Mouse (Mus musculus) liver, embryonic 16.5 days (tissue): ENCODE measurements around the gene Erich6. TPM values are rescaled to one million over a fixed set of nuclear protein-coding genes. Genes with fewer than 3 reads are reported as not detected.
A peak's percentile ranks its signal among the peaks of the same experiment; 100 is the strongest.
"Not testable (repeated sequence)": the region's sequence is repeated elsewhere in the genome, so short reads cannot be mapped to it uniquely, and the experiment has no call there.

Source experiments
- ATAC-seq: fragments of 200-750 bp; cut with Nextera tagmentation; 2 replicates; pipeline ENCODE4 v1.8.0; 2017; ENCODE audit warnings: low read depth, mild to moderate bottlenecking, moderate number of reproducible peaks, moderate library complexity
- H3K27ac ChIP-seq: fragments of 300-500 bp; sonication (generic); 2 replicates; pipeline ENCODE4 v1.5.1; 2014; ENCODE audit warnings: mild to moderate bottlenecking, low read length
- H3K27me3 ChIP-seq: fragments of 300-500 bp; sonication (generic); 2 replicates; pipeline ENCODE4 v1.6.1; 2014; ENCODE audit warnings: low read depth, low read length, mixed read lengths; ENCODE audit not compliant: control insufficient read depth, insufficient read depth
- H3K36me3 ChIP-seq: fragments of 300-500 bp; sonication (generic); 2 replicates; pipeline ENCODE4 v1.6.1; 2014; ENCODE audit warnings: mild to moderate bottlenecking; ENCODE audit not compliant: control insufficient read depth, insufficient read depth
- H3K4me1 ChIP-seq: fragments of 300-500 bp; sonication (generic); 2 replicates; pipeline ENCODE4 v1.6.1; 2014; ENCODE audit warnings: low read depth, low read length, mixed read lengths; ENCODE audit not compliant: control insufficient read depth
- H3K4me2 ChIP-seq: fragments of 300-500 bp; sonication (generic); 2 replicates; pipeline ENCODE4 v1.6.1; 2014; ENCODE audit warnings: low read depth, low read length, mixed read lengths
- H3K4me3 ChIP-seq: fragments of 300-500 bp; sonication (generic); 2 replicates; pipeline ENCODE4 v1.5.1; 2014; ENCODE audit warnings: low read depth, mild to moderate bottlenecking, low read length
- H3K9ac ChIP-seq: fragments of 300-500 bp; sonication (generic); 2 replicates; pipeline ENCODE4 v1.6.1; 2014; ENCODE audit warnings: low read depth, low read length
- H3K9me3 ChIP-seq: fragments of 300-500 bp; sonication (generic); replicated peaks from 2 replicates; pipeline ENCODE4 v1.6.1; 2016; ENCODE audit warnings: low read length; ENCODE audit not compliant: control insufficient read depth
- WGBS: fragments of 180-500 bp; shearing (Covaris S2); extraction: QIAGEN DNeasy Blood & Tissue Kit; methylation state at CpG from one replicate; pipeline ENCODE4 v1.1.7; 2014; ENCODE audit not compliant: insufficient replicate concordance; 5-methylcytosine and 5-hydroxymethylcytosine counted together
- polyA plus RNA-seq: library from polyadenylated mRNA; unstranded; fragments of >200 nt; fragmentation: Nextera tagmentation; extraction: Ambion mirVana; gene quantifications from 2 replicates; pipeline ENCODE4 v1.2.1, GENCODE M21; 2015

Gene Erich6
- polyA plus RNA-seq, 1 experiment from 2014 or later: not detected

DNA sequence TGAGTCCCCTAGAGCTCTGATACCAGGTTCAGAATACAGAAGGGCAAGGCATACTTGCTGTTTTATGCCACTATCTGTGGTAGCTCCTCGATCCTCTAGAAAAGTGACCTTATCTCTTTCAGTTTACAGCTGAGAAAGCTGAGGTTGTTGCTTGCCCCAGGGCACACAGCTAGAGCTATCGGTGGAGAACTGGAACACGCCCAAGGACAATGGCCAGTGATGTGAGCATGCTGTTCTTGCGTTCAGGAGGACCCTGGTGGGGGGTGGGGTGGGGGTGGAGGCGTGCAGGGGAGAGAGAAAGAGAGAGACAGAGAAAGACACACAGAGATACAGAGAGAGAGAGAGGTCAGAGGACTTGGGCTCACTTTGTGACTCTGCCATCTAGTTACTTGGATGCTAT lies 27.0 kb downstream of the Erich6 start:
- Histone ChIP-seq H3K36me3 (no peaks in the 10 kb centered on the region), H3K9me3 (no peaks in the 10 kb centered on the region), H3K4me3 (no peak overlapping the region), H3K4me1 (no peaks in the 10 kb centered on the region), H3K27me3 (no peaks in the 10 kb centered on the region), H3K9ac (no peak overlapping the region), H3K4me2 (no peak overlapping the region), H3K27ac (no peak overlapping the region)
- WGBS: 64% methylated on average over 5 of the region's 5 CpGs
- no peak for ATAC-seq

DNA sequence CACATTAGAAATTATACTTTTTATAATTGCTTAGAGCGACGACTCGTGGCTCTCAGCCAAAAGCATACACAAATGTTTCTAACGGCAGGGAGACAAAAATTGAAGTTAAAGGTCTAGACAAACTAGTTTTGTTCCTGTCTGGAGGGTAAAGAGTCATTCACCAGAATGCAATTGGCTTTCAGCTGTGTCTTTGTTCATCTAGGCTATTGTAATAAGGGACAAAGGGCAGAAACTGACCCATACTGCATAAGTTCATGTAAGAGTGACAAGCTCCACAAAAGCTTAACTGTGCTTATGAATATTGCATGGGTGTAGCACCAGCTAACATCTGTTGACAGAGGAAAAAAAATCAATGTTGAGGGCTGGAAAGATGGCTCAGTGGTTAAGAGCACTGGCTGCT lies 28.5 kb downstream of the Erich6 start:
- Histone ChIP-seq H3K4me2 (no peak overlapping the region), H3K27ac (no peak overlapping the region), H3K9ac (no peak overlapping the region), H3K36me3 (no peaks in the 10 kb centered on the region), H3K27me3 (no peaks in the 10 kb centered on the region), H3K9me3 (no peaks in the 10 kb centered on the region), H3K4me1 (no peaks in the 10 kb centered on the region), H3K4me3 (no peak overlapping the region)
- WGBS: 76% methylated on average over 4 of the region's 4 CpGs
- no peak for ATAC-seq

- Histone ChIP-seq H3K9ac (no peak overlapping the region), H3K27ac (no peak overlapping the region), H3K9me3 (no peaks in the 10 kb centered on the region), H3K4me2 (no peak overlapping the region), H3K36me3 (peaks cover 13% of the 10 kb centered on the region), H3K27me3 (no peaks in the 10 kb centered on the region), H3K4me1 (no peaks in the 10 kb centered on the region), H3K4me3 (no peak overlapping the region)
- 73% methylated on average over 5 of the region's 5 CpGs for WGBS
- ATAC-seq: no peak
These were observed 43.4 kb downstream of the Erich6 start for GRCm38 (mm10) chr3:58593623-58594022.

GRCm38 (mm10) chr3:58592666-58593065 lies 44.3 kb downstream of the Erich6 start:
- not testable (repeated sequence) for H3K4me2 ChIP-seq, H3K27ac ChIP-seq, ATAC-seq, H3K4me1 ChIP-seq, H3K9ac ChIP-seq, H3K9me3 ChIP-seq, H3K4me3 ChIP-seq, H3K27me3 ChIP-seq
- WGBS: 90% methylated on average over 7 of the region's 7 CpGs
- H3K36me3 ChIP-seq: peaks cover 14% of the 10 kb centered on the region

GRCm38 (mm10) chr3:58590544-58590943 lies 46.5 kb downstream of the Erich6 start:
- H3K9ac ChIP-seq, H3K4me3 ChIP-seq, H3K27me3 ChIP-seq, H3K27ac ChIP-seq, H3K4me1 ChIP-seq, H3K9me3 ChIP-seq, H3K4me2 ChIP-seq, ATAC-seq: not testable (repeated sequence)
- WGBS: 79% methylated on average over 4 of the region's 4 CpGs
- peaks cover 14% of the 10 kb centered on the region for H3K36me3 ChIP-seq

DNA sequence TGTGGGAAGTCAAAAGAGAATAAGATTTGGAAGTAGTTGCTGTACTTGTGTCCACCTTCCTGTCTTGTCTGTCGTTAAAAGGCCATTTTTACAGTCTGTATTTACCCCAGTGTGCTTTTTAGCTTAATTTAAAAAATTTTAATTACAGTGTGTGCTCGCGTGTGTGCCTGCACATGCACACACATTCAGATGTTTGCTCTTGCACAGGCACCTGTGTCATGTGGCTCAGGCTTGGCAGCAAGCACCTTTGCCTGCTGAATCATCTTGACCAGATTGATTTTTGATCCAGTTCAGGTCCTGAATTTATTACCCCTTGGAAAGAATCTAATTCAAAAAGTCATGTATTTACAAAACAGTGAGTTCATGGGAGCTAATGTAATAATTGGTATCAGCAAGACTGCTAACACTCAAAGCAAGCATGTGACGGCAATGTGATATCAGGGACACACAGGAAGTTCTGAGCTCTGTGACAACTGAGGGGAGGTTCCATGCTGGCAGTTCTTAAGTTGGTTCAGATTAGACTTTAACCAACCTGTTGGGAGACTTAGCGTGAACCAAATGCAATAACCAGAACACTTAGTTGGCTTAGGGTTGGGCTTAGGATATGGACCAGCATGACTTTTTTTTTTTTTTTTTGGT lies 54.1 kb downstream of the Erich6 start:
- Histone ChIP-seq H3K9me3 (no peaks in the 10 kb centered on the region), H3K4me3 (no peak overlapping the region), H3K27ac (no peak overlapping the region), H3K36me3 (peaks cover 9% of the 10 kb centered on the region; the same call in 1 of the 2 replicates), H3K9ac (no peak overlapping the region), H3K4me2 (0 out of 2 replicates have a peak overlapping the region, but pooled peaks have one; percentile 8), H3K4me1 (peaks cover 21% of the 10 kb centered on the region), H3K27me3 (no peaks in the 10 kb centered on the region)
- ATAC-seq: peak; percentile 61
- WGBS: 46% methylated on average over 5 of the region's 5 CpGs

DNA sequence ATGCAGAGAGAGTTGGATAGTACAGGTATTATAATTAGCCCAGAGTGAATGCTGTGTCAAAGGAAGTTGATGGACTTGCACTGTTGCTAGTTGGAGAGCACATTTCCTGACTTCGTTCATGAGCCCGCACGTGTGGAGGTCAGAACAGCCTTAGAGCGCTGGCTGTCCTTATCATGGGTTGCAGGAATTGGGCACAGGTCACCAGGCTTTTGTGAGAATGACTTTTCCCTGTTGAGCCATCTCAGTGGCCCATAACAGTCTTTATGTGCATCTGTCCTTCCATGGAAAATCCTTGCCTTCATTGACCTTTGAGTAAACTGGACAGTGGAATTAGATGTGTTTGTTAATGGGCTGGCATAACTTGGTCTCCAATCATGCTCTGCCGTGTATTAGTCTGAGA lies 54.7 kb downstream of the Erich6 start:
- H3K27me3 ChIP-seq: no peaks in the 10 kb centered on the region
- H3K4me3 ChIP-seq: no peak overlapping the region
- 29% methylated on average over 5 of the region's 5 CpGs for WGBS
- H3K9ac ChIP-seq: no peak overlapping the region
- no peaks in the 10 kb centered on the region for H3K9me3 ChIP-seq
- no peak for ATAC-seq
- peaks cover 9% of the 10 kb centered on the region; the same call in 1 of the 2 replicates for H3K36me3 ChIP-seq
- H3K4me2 ChIP-seq: no peak overlapping the region
- H3K4me1 ChIP-seq: peaks cover 21% of the 10 kb centered on the region
- no peak overlapping the region for H3K27ac ChIP-seq

- Histone ChIP-seq H3K9me3 (no peaks in the 10 kb centered on the region), H3K27me3 (no peaks in the 10 kb centered on the region), H3K9ac (no peak overlapping the region), H3K4me3 (no peak overlapping the region), H3K36me3 (peaks cover 9% of the 10 kb centered on the region; the same call in 1 of the 2 replicates), H3K4me2 (no peak overlapping the region), H3K4me1 (peaks cover 21% of the 10 kb centered on the region), H3K27ac (no peak overlapping the region)
- 66% methylated on average over 4 of the region's 4 CpGs for WGBS
- ATAC-seq: no peak
These were observed 55.5 kb downstream of the Erich6 start for GRCm38 (mm10) chr3:58581530-58581929.

DNA sequence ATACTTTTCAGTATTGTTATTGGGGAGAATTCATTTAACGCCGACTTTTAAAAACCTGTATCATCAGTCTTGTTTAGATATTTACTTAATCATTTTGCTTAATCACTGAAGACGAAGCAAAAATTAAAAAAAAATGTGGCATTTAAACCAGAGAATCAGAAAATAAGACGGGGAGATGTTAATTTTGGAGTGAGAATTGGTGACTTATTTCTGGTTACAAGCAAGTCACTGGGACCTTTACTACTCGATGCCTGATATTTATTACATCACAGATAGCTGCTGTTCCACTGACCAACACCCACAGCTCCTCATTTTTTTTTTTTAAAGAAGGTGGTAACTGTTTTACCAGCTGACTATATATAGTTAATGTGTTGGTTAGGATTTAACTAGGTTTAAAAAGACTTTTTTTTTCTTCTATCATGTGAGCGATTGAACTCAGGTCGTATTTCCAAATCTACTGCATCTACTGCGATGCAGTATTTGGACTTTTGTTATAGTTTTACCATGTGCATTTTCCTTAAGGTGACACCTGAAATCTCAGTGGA lies 59.4 kb downstream of the Erich6 start:
- Histone ChIP-seq H3K36me3 (peaks cover 9% of the 10 kb centered on the region; the same call in 1 of the 2 replicates), H3K27ac (no peak overlapping the region), H3K4me3 (peak overlapping the region; percentile 95), H3K27me3 (no peaks in the 10 kb centered on the region), H3K4me1 (peaks cover 20% of the 10 kb centered on the region), H3K4me2 (peak overlapping the region; percentile 66), H3K9ac (peak overlapping the region; percentile 100), H3K9me3 (no peaks in the 10 kb centered on the region)
- WGBS: 18% methylated on average over 8 of the region's 8 CpGs
- ATAC-seq: peak; percentile 31
